ENCODE assay signal across 8 mouse cellular contexts in the genomic region with DNA sequence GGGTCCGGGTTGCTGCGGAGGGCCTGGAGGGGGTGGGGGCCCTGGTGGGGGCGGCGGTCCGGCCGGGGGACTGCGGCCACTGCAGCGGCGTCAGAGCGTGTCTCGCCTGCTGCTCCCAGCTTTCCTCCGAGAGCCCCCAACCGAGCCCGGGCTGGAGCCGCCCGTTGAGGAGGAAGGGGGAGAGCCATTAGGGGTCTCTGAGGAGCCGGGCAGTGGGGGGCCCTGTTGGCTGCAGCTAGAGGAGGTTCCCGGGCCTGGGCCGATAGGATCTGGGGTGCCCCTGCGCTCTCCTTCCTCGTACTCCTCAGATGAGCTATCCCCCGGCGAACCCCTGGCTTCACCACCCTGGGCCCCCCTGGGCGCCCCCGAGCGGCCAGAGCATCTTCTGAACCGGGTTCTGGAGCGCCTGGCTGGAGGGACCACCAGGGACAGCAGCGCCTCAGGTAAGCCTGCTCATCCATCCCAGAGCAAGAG. TPM values are rescaled to one million over a fixed set of nuclear protein-coding genes. Genes with fewer than 3 reads are reported as not detected.
DNase-seq lines count a peak whose midpoint lies in the region; ATAC-seq and TF ChIP-seq lines count a peak whose summit lies in the region.

No protein-coding gene starts in this region.

- peaks cover 17% of the 10 kb centered on the region for H3K4me1 ChIP-seq in kidney, postnatal 0 days (replicated peaks; ENCODE audit: insufficient read depth, low read length)
- peaks cover 9% of the 10 kb centered on the region; the same call in 1 of the 2 replicates for H3K4me1 ChIP-seq in forebrain, embryonic 14.5 days (ENCODE audit: control insufficient read depth, insufficient read depth, low read length)
- peaks cover 18% of the 10 kb centered on the region for H3K4me1 ChIP-seq in liver, embryonic 12.5 days
- peaks cover 18% of the 10 kb centered on the region for H3K4me1 ChIP-seq in stomach, embryonic 14.5 days (ENCODE audit: control insufficient read depth, insufficient read depth, low read length)

- whole genome bisulfite sequencing in kidney, postnatal 0 days, result 3% methylated on average over 21 of the region's 29 CpGs
- WGBS in forebrain, embryonic 14.5 days, result 2% methylated on average over 24 of the region's 29 CpGs
- WGBS in liver, embryonic 12.5 days (ENCODE audit: insufficient replicate concordance), result under 1% methylated on average over 24 of the region's 29 CpGs
- WGBS in stomach, embryonic 14.5 days, result 1% methylated on average over 29 of the region's 29 CpGs

- H3K27ac ChIP-seq in kidney, postnatal 0 days, result no peak overlapping the region
- no peak overlapping the region for H3K27ac ChIP-seq in forebrain, embryonic 14.5 days (ENCODE audit: low read depth, low read length)
- H3K27ac ChIP-seq in liver, embryonic 12.5 days, result no peak overlapping the region
- no peak overlapping the region for H3K27ac ChIP-seq in stomach, embryonic 14.5 days (ENCODE audit: low read length)

- peak overlapping the region; percentile 53 for H3K4me3 ChIP-seq in kidney, postnatal 0 days (replicated peaks; ENCODE audit: low read depth, low read length)
- peak overlapping the region; percentile 69 for H3K4me3 ChIP-seq in forebrain, embryonic 14.5 days (ENCODE audit: low read depth, low read length)
- H3K4me3 ChIP-seq in liver, embryonic 12.5 days, result peak overlapping the region; percentile 63
- peak overlapping the region; percentile 49 for H3K4me3 ChIP-seq in stomach, embryonic 14.5 days (ENCODE audit: low read depth, low read length)

- 0 out of 2 replicates have a peak, but pooled peaks have one; percentile 10 for ATAC-seq in kidney, postnatal 0 days (replicated peaks; ENCODE audit: low FRiP score, low read depth)
- peak; percentile 45 for ATAC-seq in forebrain, embryonic 14.5 days
- no peak for ATAC-seq in liver, embryonic 12.5 days
- ATAC-seq in stomach, embryonic 14.5 days (ENCODE audit: insufficient number of reproducible peaks, insufficient read depth, low FRiP score, low read depth), result peak; percentile 37; the same call in 1 of the 2 replicates
- ATAC-seq in monocyte, adult 5-6 weeks (replicated peaks; ENCODE audit: insufficient number of reproducible peaks, low FRiP score, low TSS enrichment, poor library complexity, severe bottlenecking), result no peak

- H3K9me3 ChIP-seq in kidney, postnatal 0 days (replicated peaks; ENCODE audit: low read length), result no peaks in the 10 kb centered on the region
- H3K9me3 ChIP-seq in forebrain, embryonic 14.5 days (replicated peaks; ENCODE audit: control insufficient read depth, low read length), result no peaks in the 10 kb centered on the region
- no peaks in the 10 kb centered on the region for H3K9me3 ChIP-seq in liver, embryonic 12.5 days (replicated peaks)
- no peaks in the 10 kb centered on the region for H3K9me3 ChIP-seq in stomach, embryonic 14.5 days (ENCODE audit: control insufficient read depth, low read depth, low read length)

- no peaks in the 10 kb centered on the region for H3K27me3 ChIP-seq in kidney, postnatal 0 days (ENCODE audit: insufficient read depth, low read length)
- 0 out of 2 replicates have a peak, but pooled peaks cover 4% of the 10 kb centered on the region for H3K27me3 ChIP-seq in forebrain, embryonic 14.5 days (replicated peaks; ENCODE audit: control insufficient read depth, insufficient read depth, low read length)
- peaks cover 57% of the 10 kb centered on the region for H3K27me3 ChIP-seq in liver, embryonic 12.5 days (replicated peaks)
- H3K27me3 ChIP-seq in stomach, embryonic 14.5 days (ENCODE audit: control insufficient read depth, insufficient read depth, low read length), result peaks cover 4% of the 10 kb centered on the region; the same call in 1 of the 2 replicates

- H3K9ac ChIP-seq in kidney, postnatal 0 days (ENCODE audit: low read depth, low read length), result peak overlapping the region; percentile 55
- H3K9ac ChIP-seq in forebrain, embryonic 14.5 days (ENCODE audit: low read length), result peak overlapping the region; percentile 69
- peak overlapping the region; percentile 75 for H3K9ac ChIP-seq in liver, embryonic 12.5 days
- peak overlapping the region; percentile 65 for H3K9ac ChIP-seq in stomach, embryonic 14.5 days (replicated peaks; ENCODE audit: low read depth, low read length)

- H3K36me3 ChIP-seq in kidney, postnatal 0 days (ENCODE audit: insufficient read depth, low read length), result peaks cover 19% of the 10 kb centered on the region
- H3K36me3 ChIP-seq in forebrain, embryonic 14.5 days (ENCODE audit: control insufficient read depth, insufficient read depth, low read length), result peaks cover 25% of the 10 kb centered on the region
- peaks cover 23% of the 10 kb centered on the region for H3K36me3 ChIP-seq in liver, embryonic 12.5 days
- H3K36me3 ChIP-seq in stomach, embryonic 14.5 days (ENCODE audit: control insufficient read depth, insufficient read depth, low read length), result peaks cover 17% of the 10 kb centered on the region

- DNase-seq in kidney, postnatal 0 days (ENCODE audit: low spot score), result no peak
- DNase-seq in kidney, adult 11 months, result no peak
- DNase-seq in cerebellum, adult 9-11 months, result peak; percentile 69
- peak; percentile 13 for DNase-seq in forebrain, embryonic 14.5 days (ENCODE audit: low spot score)
- DNase-seq in left cerebral cortex, adult 18-20 months (ENCODE audit: low spot score in 2 of 2), result no peak

- TF ChIP-seq CTCF in kidney, postnatal 0 days (IDR thresholded peaks at IDR 0.05; ENCODE audit: low read depth), result 0 out of 2 replicates have a peak, but pooled peaks have one; percentile 13

- peak overlapping the region; percentile 100 for H3K4me2 ChIP-seq in kidney, postnatal 0 days (ENCODE audit: low read length)
- H3K4me2 ChIP-seq in forebrain, embryonic 14.5 days (ENCODE audit: low read length), result peak overlapping the region; percentile 97
- peak overlapping the region; percentile 97 for H3K4me2 ChIP-seq in liver, embryonic 12.5 days
- peak overlapping the region; percentile 92 for H3K4me2 ChIP-seq in stomach, embryonic 14.5 days (replicated peaks; ENCODE audit: low read depth, low read length)

RNA-seq across cellular contexts. Expression of a gene that starts 0.7 kb away (rescaled TPM):
- 0.77 and 1.0 TPM in 2 replicates for polyA plus RNA-seq in kidney, postnatal 0 days (2015; fragmentation: Nextera tagmentation; extraction: Ambion mirVana)
- 3.0 and 4.5 TPM in 2 replicates for polyA plus RNA-seq in forebrain, embryonic 14.5 days (2014; fragmentation: Nextera tagmentation; extraction: Ambion mirVana)
- polyA plus RNA-seq in liver, embryonic 12.5 days (2016; fragmentation: Nextera tagmentation; extraction: Ambion mirVana), result 0.21 and 0.24 TPM in 2 replicates
- 5.6 and 7.7 TPM in 2 replicates for polyA plus RNA-seq in stomach, embryonic 14.5 days (2014; fragmentation: Nextera tagmentation; extraction: Ambion mirVana)
- 100 to 1,000 TPM; 133 to 139 TPM for total RNA-seq in left cerebral cortex, adult 18-20 months (2021)
- total RNA-seq in monocyte, adult 5-6 weeks (2017), result not detected in 3 replicates

RNA-seq across cellular contexts. Expression of a gene that starts 26.2 kb away (rescaled TPM):
- polyA plus RNA-seq in kidney, postnatal 0 days (2015; fragmentation: Nextera tagmentation; extraction: Ambion mirVana), result 3.4 and 3.5 TPM in 2 replicates
- polyA plus RNA-seq in forebrain, embryonic 14.5 days (2014; fragmentation: Nextera tagmentation; extraction: Ambion mirVana), result 3.3 and 3.7 TPM in 2 replicates
- polyA plus RNA-seq in liver, embryonic 12.5 days (2016; fragmentation: Nextera tagmentation; extraction: Ambion mirVana), result 2.0 and 2.2 TPM in 2 replicates
- 6.8 and 7.1 TPM in 2 replicates for polyA plus RNA-seq in stomach, embryonic 14.5 days (2014; fragmentation: Nextera tagmentation; extraction: Ambion mirVana)
- total RNA-seq in left cerebral cortex, adult 18-20 months (2021), result 10 to 100 TPM; 73.3 to 75.5 TPM
- 5.3 to 13.1 TPM (median 7.1 TPM) in 3 replicates for total RNA-seq in monocyte, adult 5-6 weeks (2017)

RNA-seq across cellular contexts. Expression of a gene that starts 32.6 kb away (rescaled TPM):
- 24.6 and 25.7 TPM in 2 replicates for polyA plus RNA-seq in kidney, postnatal 0 days (2015; fragmentation: Nextera tagmentation; extraction: Ambion mirVana)
- 41.0 and 45.0 TPM in 2 replicates for polyA plus RNA-seq in forebrain, embryonic 14.5 days (2014; fragmentation: Nextera tagmentation; extraction: Ambion mirVana)
- polyA plus RNA-seq in liver, embryonic 12.5 days (2016; fragmentation: Nextera tagmentation; extraction: Ambion mirVana), result 26.4 and 29.7 TPM in 2 replicates
- 33.7 and 35.1 TPM in 2 replicates for polyA plus RNA-seq in stomach, embryonic 14.5 days (2014; fragmentation: Nextera tagmentation; extraction: Ambion mirVana)
- total RNA-seq in left cerebral cortex, adult 18-20 months (2021), result 10 to 100 TPM; 53.0 to 57.3 TPM
- 47.5 to 51.5 TPM (median 49.5 TPM) in 3 replicates for total RNA-seq in monocyte, adult 5-6 weeks (2017)

RNA-seq across cellular contexts. Expression of a gene that starts 42.0 kb away (rescaled TPM):
- 17.8 and 19.3 TPM in 2 replicates for polyA plus RNA-seq in kidney, postnatal 0 days (2015; fragmentation: Nextera tagmentation; extraction: Ambion mirVana)
- polyA plus RNA-seq in forebrain, embryonic 14.5 days (2014; fragmentation: Nextera tagmentation; extraction: Ambion mirVana), result 19.3 and 20.5 TPM in 2 replicates
- polyA plus RNA-seq in liver, embryonic 12.5 days (2016; fragmentation: Nextera tagmentation; extraction: Ambion mirVana), result 11.5 and 11.7 TPM in 2 replicates
- 21.6 and 22.3 TPM in 2 replicates for polyA plus RNA-seq in stomach, embryonic 14.5 days (2014; fragmentation: Nextera tagmentation; extraction: Ambion mirVana)
- total RNA-seq in left cerebral cortex, adult 18-20 months (2021), result 100 to 1,000 TPM; 182 to 185 TPM
- total RNA-seq in monocyte, adult 5-6 weeks (2017), result 108 to 125 TPM (median 112 TPM) in 3 replicates

Comparison
In these comparisons a context has a peak if more than half of its experiments do, and no peak if none do; other contexts are left out.
1. ATAC-seq: peak in kidney, postnatal 0 days (single experiment), forebrain, embryonic 14.5 days (single experiment) and stomach, embryonic 14.5 days (single experiment); none in liver, embryonic 12.5 days (single experiment) and monocyte, adult 5-6 weeks (single experiment).
2. DNase-seq: peak in cerebellum, adult 9-11 months (single experiment) and forebrain, embryonic 14.5 days (single experiment); none in kidney, postnatal 0 days (single experiment), kidney, adult 11 months (single experiment) and left cerebral cortex, adult 18-20 months (0 of 2).
3. Peak in every context shown above with its lines, with median percentiles within 50 percentile points of each other: H3K4me2 ChIP-seq, H3K4me3 ChIP-seq and H3K9ac ChIP-seq.